Mouse (Mus musculus) testis, adult 2 months (tissue): ENCODE measurements around the gene 6030468B19Rik.

Experiments
- CTCF ChIP-seq: fragments of 200-500 bp; IDR thresholded peaks from 2 replicates; pipeline ENCODE4 v1.5.1; 2012; ENCODE audit warnings: low read depth, mild to moderate bottlenecking, inconsistent platforms, low read length, moderate library complexity; ENCODE audit not compliant: control insufficient read depth, insufficient read depth, insufficient replicate concordance
- POLR2A ChIP-seq: fragments of 200-500 bp; IDR thresholded peaks from 2 replicates; pipeline ENCODE4 v1.6.1; 2012; ENCODE audit warnings: low read depth, mild to moderate bottlenecking, inconsistent platforms, low read length, moderate library complexity; ENCODE audit not compliant: control insufficient read depth

DNA sequence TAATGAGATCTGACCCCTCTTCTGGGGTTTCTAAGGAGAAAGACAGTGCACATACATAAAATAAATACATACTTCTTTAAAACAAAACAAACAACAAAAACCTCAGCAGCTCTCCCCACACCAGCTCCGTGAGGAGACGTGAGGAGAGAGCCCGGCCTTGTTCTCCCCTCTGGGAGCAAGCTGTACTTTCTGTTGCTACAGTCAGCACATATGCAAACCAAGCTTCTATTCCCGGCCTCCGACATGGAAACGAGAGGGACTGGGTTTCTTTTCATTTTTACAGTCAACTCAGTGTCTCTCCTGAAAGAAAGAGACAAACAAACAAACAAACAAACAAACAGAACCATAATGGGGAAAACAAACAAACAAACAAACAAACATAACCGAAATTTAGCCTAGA lies 2.6 kb downstream of the 6030468B19Rik start:
- TF ChIP-seq POLR2A (no peak), CTCF (no peak)
